Mouse (Mus musculus) forebrain, embryonic 11.5 days (tissue): ENCODE measurements around the gene Cdh9. TPM values are rescaled to one million over a fixed set of nuclear protein-coding genes. Genes with fewer than 3 reads are reported as not detected.

Source experiments
- ATAC-seq: fragments of 200-750 bp; cut with Nextera tagmentation; replicated peaks from 2 replicates; pipeline ENCODE4 v1.8.0; 2017; ENCODE audit warnings: moderate TSS enrichment; ENCODE audit not compliant: low FRiP score
- DNase-seq: peaks from one replicate; pipeline ENCODE4 v3.0.0-alpha.2; 2017; ENCODE audit warnings: low spot score
- H3K27ac ChIP-seq: fragments of 300-500 bp; sonication (generic); 2 replicates; pipeline ENCODE4 v1.5.1; 2014; ENCODE audit warnings: low read depth, low read length
- H3K27me3 ChIP-seq: fragments of 300-500 bp; sonication (generic); 2 replicates; pipeline ENCODE4 v1.6.1; 2014; ENCODE audit warnings: mild to moderate bottlenecking, low read length, mixed read lengths; ENCODE audit not compliant: control insufficient read depth, insufficient read depth
- H3K36me3 ChIP-seq: fragments of 300-500 bp; sonication (generic); 2 replicates; pipeline ENCODE4 v1.6.1; 2014; ENCODE audit warnings: mild to moderate bottlenecking, low read length, moderate library complexity, mixed read lengths; ENCODE audit not compliant: control insufficient read depth, insufficient read depth
- H3K4me1 ChIP-seq: fragments of 300-500 bp; sonication (generic); replicated peaks from 2 replicates; pipeline ENCODE4 v1.6.1; 2014; ENCODE audit warnings: low read length, mixed read lengths; ENCODE audit not compliant: control insufficient read depth, insufficient read depth
- H3K4me2 ChIP-seq: fragments of 300-500 bp; sonication (generic); 2 replicates; pipeline ENCODE4 v1.6.1; 2014; ENCODE audit warnings: low read depth, mild to moderate bottlenecking, low read length, moderate library complexity, mixed read lengths; ENCODE audit not compliant: severe bottlenecking
- H3K4me3 ChIP-seq: fragments of 300-500 bp; sonication (generic); 2 replicates; pipeline ENCODE4 v1.5.1; 2014; ENCODE audit warnings: low read depth, low read length
- H3K9ac ChIP-seq: fragments of 300-500 bp; sonication (generic); 2 replicates; pipeline ENCODE4 v1.6.1; 2014; ENCODE audit warnings: low read length
- H3K9me3 ChIP-seq: fragments of 300-500 bp; sonication (generic); 2 replicates; pipeline ENCODE4 v1.6.1; 2016; ENCODE audit warnings: low read length, mixed read lengths; ENCODE audit not compliant: control insufficient read depth
- WGBS: fragments of 180-500 bp; shearing (Covaris S2); extraction: QIAGEN DNeasy Blood & Tissue Kit; methylation state at CpG from one replicate; pipeline ENCODE4 v1.1.7; 2014; 5-methylcytosine and 5-hydroxymethylcytosine counted together
- polyA plus RNA-seq: library from polyadenylated mRNA; unstranded; fragments of >200 nt; fragmentation: Nextera tagmentation; extraction: Ambion mirVana; gene quantifications from 2 replicates; pipeline ENCODE4 v1.2.1, GENCODE M21; 2014

Gene Cdh9
- polyA plus RNA-seq: 0.19 and 0.29 TPM in 2 replicates

DNA sequence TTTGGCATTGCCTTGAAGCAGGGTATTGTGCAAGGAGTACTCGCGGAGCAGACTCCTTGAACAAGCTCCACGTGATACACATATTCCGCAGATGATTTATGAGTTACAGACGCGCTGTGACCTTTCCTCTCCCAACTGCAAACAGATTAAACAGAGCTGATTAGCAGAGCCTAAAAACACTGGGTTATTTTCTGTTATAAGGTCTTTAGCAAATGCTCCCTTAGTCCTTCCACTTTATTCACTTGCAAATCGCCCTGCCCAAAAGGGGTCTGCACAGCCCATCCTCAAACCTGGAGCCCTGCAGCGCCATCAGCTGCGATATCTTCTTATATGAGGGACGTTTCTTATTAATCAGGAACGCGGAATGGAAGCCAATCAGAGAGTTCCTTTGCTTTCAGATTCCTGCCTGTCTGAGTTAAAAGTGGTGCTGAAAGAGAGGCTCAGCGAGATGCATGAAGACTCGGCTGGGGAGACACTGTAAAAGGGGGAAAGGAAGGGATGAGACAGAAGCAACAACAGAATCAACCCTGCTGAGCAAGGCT lies at the start of gene Cdh9:
Cdh9 (plus strand) TSS at position 287 of the 542 bp plus-strand sequence.
- WGBS: 2% methylated on average over 14 of the region's 14 CpGs
- no peaks in the 10 kb centered on the region for H3K27me3 ChIP-seq
- peak within 1 kb of the TSS; percentile 36 for H3K9ac ChIP-seq
- H3K4me3 ChIP-seq: peak within 1 kb of the TSS; percentile 14; the same call in 1 of the 2 replicates
- no peak within 1 kb of the TSS for H3K27ac ChIP-seq
- H3K4me1 ChIP-seq: no peaks in the 10 kb centered on the region
- ATAC-seq: peak; percentile 58
- H3K4me2 ChIP-seq: peak within 1 kb of the TSS; percentile 50
- no peaks in the 10 kb centered on the region for H3K9me3 ChIP-seq
- no peaks in the 10 kb centered on the region for H3K36me3 ChIP-seq
- no peak for DNase-seq

GRCm38 (mm10) chr15:16679096-16679495 lies 49.5 kb upstream of the Cdh9 start:
- no peaks in the 10 kb centered on the region for H3K4me1 ChIP-seq
- 82% methylated on average over 5 of the region's 5 CpGs for WGBS
- H3K4me2 ChIP-seq: no peak overlapping the region
- no peaks in the 10 kb centered on the region for H3K9me3 ChIP-seq
- H3K4me3 ChIP-seq: no peak overlapping the region
- H3K9ac ChIP-seq: no peak overlapping the region
- no peak overlapping the region for H3K27ac ChIP-seq
- ATAC-seq: no peak
- H3K27me3 ChIP-seq: no peaks in the 10 kb centered on the region
- no peak for DNase-seq
- H3K36me3 ChIP-seq: no peaks in the 10 kb centered on the region

- no peaks in the 10 kb centered on the region for H3K4me1 ChIP-seq
- no peak overlapping the region for H3K27ac ChIP-seq
- DNase-seq: no peak
- H3K36me3 ChIP-seq: no peaks in the 10 kb centered on the region
- ATAC-seq: no peak
- no peak overlapping the region for H3K9ac ChIP-seq
- no peaks in the 10 kb centered on the region for H3K9me3 ChIP-seq
- H3K27me3 ChIP-seq: no peaks in the 10 kb centered on the region
- H3K4me3 ChIP-seq: no peak overlapping the region
- no peak overlapping the region for H3K4me2 ChIP-seq
- 84% methylated on average over 3 of the region's 3 CpGs for WGBS
Measured at GRCm38 (mm10) chr15:16699821-16700220, 28.7 kb upstream of the Cdh9 start.

DNA sequence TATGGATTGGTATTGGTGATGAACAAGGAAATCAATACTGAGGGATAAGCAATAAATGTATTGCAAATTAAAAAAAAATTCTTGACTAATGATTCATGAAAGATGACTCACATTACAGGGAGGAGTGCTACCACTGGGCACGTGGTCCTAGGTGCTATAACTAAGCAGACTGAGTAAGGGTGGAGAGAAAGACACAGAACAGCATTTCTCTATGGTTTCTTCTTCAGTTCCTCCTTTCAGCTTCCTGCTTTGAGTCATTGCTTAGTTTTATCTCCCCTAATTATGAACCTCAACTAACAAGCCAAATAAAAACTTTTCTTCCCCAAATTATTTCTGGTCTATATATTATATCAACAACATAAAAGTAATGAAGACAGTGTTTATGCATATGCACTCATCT lies 26.2 kb upstream of the Cdh9 start:
- Histone ChIP-seq H3K27ac (no peak overlapping the region), H3K27me3 (no peaks in the 10 kb centered on the region), H3K36me3 (no peaks in the 10 kb centered on the region), H3K9ac (no peak overlapping the region), H3K9me3 (no peaks in the 10 kb centered on the region), H3K4me3 (no peak overlapping the region), H3K4me1 (no peaks in the 10 kb centered on the region), H3K4me2 (no peak overlapping the region)
- ATAC-seq (no peak), DNase-seq (no peak)
- 77% methylated on average over 1 of the region's 1 CpGs for WGBS

GRCm38 (mm10) chr15:16739088-16739487 lies 10.5 kb downstream of the Cdh9 start:
- Histone ChIP-seq H3K9ac (no peak overlapping the region), H3K9me3 (no peaks in the 10 kb centered on the region), H3K27me3 (no peaks in the 10 kb centered on the region), H3K4me3 (no peak overlapping the region), H3K36me3 (no peaks in the 10 kb centered on the region), H3K27ac (no peak overlapping the region), H3K4me1 (no peaks in the 10 kb centered on the region), H3K4me2 (no peak overlapping the region)
- ATAC-seq (no peak), DNase-seq (no peak)
- WGBS: 78% methylated on average over 4 of the region's 4 CpGs

DNA sequence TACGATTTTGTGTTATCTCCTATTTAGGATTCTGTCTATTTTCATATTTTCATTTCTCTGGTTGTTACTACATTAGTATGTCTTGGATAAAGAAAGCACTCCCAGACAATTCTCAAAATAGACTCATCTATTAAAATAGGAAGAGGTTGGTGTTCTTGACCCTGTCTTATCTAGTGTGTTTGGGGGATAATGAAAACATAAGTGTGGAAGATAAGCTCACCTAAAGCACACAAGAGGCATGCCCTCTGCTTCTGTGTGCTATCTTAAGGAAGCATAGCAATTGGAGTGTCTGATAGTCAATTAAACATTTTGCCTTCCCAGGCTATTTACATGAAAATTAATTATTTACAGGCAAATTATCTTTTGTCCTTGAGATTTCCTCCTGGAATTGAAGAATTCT lies 18.1 kb downstream of the Cdh9 start:
- no peaks in the 10 kb centered on the region for H3K9me3 ChIP-seq
- WGBS: 92% methylated on average over 1 of the region's 1 CpGs
- no peaks in the 10 kb centered on the region for H3K36me3 ChIP-seq
- H3K9ac ChIP-seq: no peak overlapping the region
- no peaks in the 10 kb centered on the region for H3K27me3 ChIP-seq
- H3K4me2 ChIP-seq: no peak overlapping the region
- H3K27ac ChIP-seq: no peak overlapping the region
- H3K4me3 ChIP-seq: no peak overlapping the region
- no peak for ATAC-seq
- no peaks in the 10 kb centered on the region for H3K4me1 ChIP-seq
- no peak for DNase-seq

GRCm38 (mm10) chr15:16763252-16763651 lies 34.7 kb downstream of the Cdh9 start:
- no peak for ATAC-seq
- Histone ChIP-seq H3K4me2 (no peak overlapping the region), H3K4me3 (no peak overlapping the region), H3K4me1 (no peaks in the 10 kb centered on the region), H3K9me3 (no peaks in the 10 kb centered on the region), H3K27me3 (no peaks in the 10 kb centered on the region), H3K27ac (no peak overlapping the region), H3K36me3 (no peaks in the 10 kb centered on the region), H3K9ac (no peak overlapping the region)
- WGBS: 85% methylated on average over 3 of the region's 3 CpGs
- no peak for DNase-seq

DNA sequence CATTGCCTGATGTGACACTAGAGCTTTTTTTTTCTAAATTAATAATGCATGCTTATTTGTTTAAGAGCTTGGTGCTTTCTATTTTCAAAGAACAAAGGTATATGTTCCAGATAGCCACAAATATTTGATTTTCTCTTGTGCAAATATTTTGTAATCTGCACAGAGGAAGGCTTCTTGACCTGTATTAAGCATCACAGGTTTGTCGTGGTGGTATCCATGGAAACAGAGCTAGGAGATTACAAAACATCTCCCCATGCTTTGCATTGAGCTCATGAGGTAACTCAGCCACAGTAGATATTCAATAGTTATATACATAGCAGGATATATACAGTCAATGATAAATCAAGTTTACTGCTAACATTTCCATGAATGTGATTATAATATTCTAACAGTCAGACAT lies 56.0 kb downstream of the Cdh9 start:
- no peak overlapping the region for H3K4me3 ChIP-seq
- H3K27ac ChIP-seq: no peak overlapping the region
- no peaks in the 10 kb centered on the region for H3K36me3 ChIP-seq
- H3K27me3 ChIP-seq: no peaks in the 10 kb centered on the region
- no peak overlapping the region for H3K4me2 ChIP-seq
- H3K4me1 ChIP-seq: no peaks in the 10 kb centered on the region
- DNase-seq (no peak), ATAC-seq (no peak)
- WGBS: 73% methylated on average over 1 of the region's 1 CpGs
- H3K9me3 ChIP-seq: no peaks in the 10 kb centered on the region
- H3K9ac ChIP-seq: no peak overlapping the region

GRCm38 (mm10) chr15:16792857-16793256 lies 64.3 kb downstream of the Cdh9 start:
- 86% methylated on average over 3 of the region's 3 CpGs for WGBS
- Histone ChIP-seq H3K27me3 (no peaks in the 10 kb centered on the region), H3K4me3 (no peak overlapping the region), H3K9ac (no peak overlapping the region), H3K9me3 (no peaks in the 10 kb centered on the region), H3K4me2 (no peak overlapping the region), H3K27ac (no peak overlapping the region), H3K4me1 (no peaks in the 10 kb centered on the region), H3K36me3 (no peaks in the 10 kb centered on the region)
- DNase-seq: no peak
- ATAC-seq: no peak
